Mouse (Mus musculus): ENCODE measurements around the gene Bcat1. TPM values are rescaled to one million over a fixed set of nuclear protein-coding genes. Genes with fewer than 3 reads are reported as not detected.

The Bcat1 gene
- polyA plus RNA-seq, 1 experiment: 20.3 TPM

GRCm38 (mm10) chr6:144987676-144988075 is 88.3 kb downstream of the Bcat1 start:
- Histone ChIP-seq H3K4me3 (replicated peaks; ENCODE audit: control insufficient read depth, low read depth, low read length) (no peak overlapping the region), H3K4me1 (ENCODE audit: control insufficient read depth, insufficient read depth, low read length) (no peaks in the 10 kb centered on the region), H3K27ac (ENCODE audit: control insufficient read depth, insufficient read depth, low read depth, low read length, poor library complexity) (no peak overlapping the region)
- no peak for TF ChIP-seq CTCF (IDR thresholded peaks at IDR 0.05; ENCODE audit: control insufficient read depth, insufficient read depth, low read length)
- no peak for TF ChIP-seq POLR2A (IDR thresholded peaks at IDR 0.05; ENCODE audit: borderline replicate concordance, control insufficient read depth, low read depth, low read length)
- WGBS: 71% methylated on average over 6 of the region's 6 CpGs

GRCm38 (mm10) chr6:144987216-144987615 is 88.8 kb downstream of the Bcat1 start:
- 36% methylated on average over 7 of the region's 7 CpGs for WGBS
- H3K27ac ChIP-seq (ENCODE audit: control insufficient read depth, insufficient read depth, low read depth, low read length, poor library complexity): no peak overlapping the region
- no peaks in the 10 kb centered on the region for H3K4me1 ChIP-seq (ENCODE audit: control insufficient read depth, insufficient read depth, low read length)
- no peak for TF ChIP-seq POLR2A (IDR thresholded peaks at IDR 0.05; ENCODE audit: borderline replicate concordance, control insufficient read depth, low read depth, low read length)
- TF ChIP-seq CTCF (IDR thresholded peaks at IDR 0.05; ENCODE audit: control insufficient read depth, insufficient read depth, low read length): no peak
- no peak overlapping the region for H3K4me3 ChIP-seq (replicated peaks; ENCODE audit: control insufficient read depth, low read depth, low read length)

- 86% methylated on average over 8 of the region's 8 CpGs for WGBS
- no peak overlapping the region for H3K27ac ChIP-seq (ENCODE audit: control insufficient read depth, insufficient read depth, low read depth, low read length, poor library complexity)
- H3K4me3 ChIP-seq (replicated peaks; ENCODE audit: control insufficient read depth, low read depth, low read length): no peak overlapping the region
- TF ChIP-seq POLR2A (IDR thresholded peaks at IDR 0.05; ENCODE audit: borderline replicate concordance, control insufficient read depth, low read depth, low read length) (no peak), CTCF (IDR thresholded peaks at IDR 0.05; ENCODE audit: control insufficient read depth, insufficient read depth, low read length) (no peak)
- no peaks in the 10 kb centered on the region for H3K4me1 ChIP-seq (ENCODE audit: control insufficient read depth, insufficient read depth, low read length)
Observed at GRCm38 (mm10) chr6:144984221-144984620, 91.8 kb downstream of the Bcat1 start.

- TF ChIP-seq CTCF (IDR thresholded peaks at IDR 0.05; ENCODE audit: control insufficient read depth, insufficient read depth, low read length) (no peak), POLR2A (IDR thresholded peaks at IDR 0.05; ENCODE audit: borderline replicate concordance, control insufficient read depth, low read depth, low read length) (no peak)
- no peaks in the 10 kb centered on the region for H3K4me1 ChIP-seq (ENCODE audit: control insufficient read depth, insufficient read depth, low read length)
- no peak overlapping the region for H3K27ac ChIP-seq (ENCODE audit: control insufficient read depth, insufficient read depth, low read depth, low read length, poor library complexity)
- WGBS: 85% methylated on average over 3 of the region's 3 CpGs
- no peak overlapping the region for H3K4me3 ChIP-seq (replicated peaks; ENCODE audit: control insufficient read depth, low read depth, low read length)
Observed at GRCm38 (mm10) chr6:144982093-144982492, 93.9 kb downstream of the Bcat1 start.

GRCm38 (mm10) chr6:144972351-144972750 is 103.6 kb downstream of the Bcat1 start:
- no peak overlapping the region for H3K4me3 ChIP-seq (replicated peaks; ENCODE audit: control insufficient read depth, low read depth, low read length)
- no peak overlapping the region for H3K27ac ChIP-seq (ENCODE audit: control insufficient read depth, insufficient read depth, low read depth, low read length, poor library complexity)
- TF ChIP-seq CTCF (IDR thresholded peaks at IDR 0.05; ENCODE audit: control insufficient read depth, insufficient read depth, low read length): no peak
- no peaks in the 10 kb centered on the region for H3K4me1 ChIP-seq (ENCODE audit: control insufficient read depth, insufficient read depth, low read length)
- WGBS: 87% methylated on average over 8 of the region's 8 CpGs

GRCm38 (mm10) chr6:144970900-144971299 is 105.1 kb downstream of the Bcat1 start:
- 85% methylated on average over 4 of the region's 4 CpGs for WGBS
- TF ChIP-seq POLR2A (IDR thresholded peaks at IDR 0.05; ENCODE audit: borderline replicate concordance, control insufficient read depth, low read depth, low read length) (no peak), CTCF (IDR thresholded peaks at IDR 0.05; ENCODE audit: control insufficient read depth, insufficient read depth, low read length) (peak; percentile 38; the same call in 1 of the 2 replicates)
- Histone ChIP-seq H3K4me3 (replicated peaks; ENCODE audit: control insufficient read depth, low read depth, low read length) (no peak overlapping the region), H3K27ac (ENCODE audit: control insufficient read depth, insufficient read depth, low read depth, low read length, poor library complexity) (no peak overlapping the region), H3K4me1 (ENCODE audit: control insufficient read depth, insufficient read depth, low read length) (no peaks in the 10 kb centered on the region)

- H3K4me1 ChIP-seq (ENCODE audit: control insufficient read depth, insufficient read depth, low read length): no peaks in the 10 kb centered on the region
- TF ChIP-seq CTCF (IDR thresholded peaks at IDR 0.05; ENCODE audit: control insufficient read depth, insufficient read depth, low read length): no peak
- no peak for TF ChIP-seq POLR2A (IDR thresholded peaks at IDR 0.05; ENCODE audit: borderline replicate concordance, control insufficient read depth, low read depth, low read length)
- no peak overlapping the region for H3K4me3 ChIP-seq (replicated peaks; ENCODE audit: control insufficient read depth, low read depth, low read length)
- H3K27ac ChIP-seq (ENCODE audit: control insufficient read depth, insufficient read depth, low read depth, low read length, poor library complexity): no peak overlapping the region
- WGBS: 68% methylated on average over 6 of the region's 6 CpGs
Observed at GRCm38 (mm10) chr6:144967536-144967935, 108.4 kb downstream of the Bcat1 start.

GRCm38 (mm10) chr6:144964205-144964604 is 111.8 kb downstream of the Bcat1 start:
- H3K4me1 ChIP-seq (ENCODE audit: control insufficient read depth, insufficient read depth, low read length): no peaks in the 10 kb centered on the region
- no peak overlapping the region for H3K4me3 ChIP-seq (replicated peaks; ENCODE audit: control insufficient read depth, low read depth, low read length)
- WGBS: 54% methylated on average over 4 of the region's 4 CpGs
- TF ChIP-seq CTCF (IDR thresholded peaks at IDR 0.05; ENCODE audit: control insufficient read depth, insufficient read depth, low read length) (no peak), POLR2A (IDR thresholded peaks at IDR 0.05; ENCODE audit: borderline replicate concordance, control insufficient read depth, low read depth, low read length) (no peak)
- H3K27ac ChIP-seq (ENCODE audit: control insufficient read depth, insufficient read depth, low read depth, low read length, poor library complexity): no peak overlapping the region

- Histone ChIP-seq H3K4me1 (ENCODE audit: control insufficient read depth, insufficient read depth, low read length) (no peaks in the 10 kb centered on the region), H3K4me3 (replicated peaks; ENCODE audit: control insufficient read depth, low read depth, low read length) (no peak overlapping the region), H3K27ac (ENCODE audit: control insufficient read depth, insufficient read depth, low read depth, low read length, poor library complexity) (no peak overlapping the region)
- TF ChIP-seq POLR2A (IDR thresholded peaks at IDR 0.05; ENCODE audit: borderline replicate concordance, control insufficient read depth, low read depth, low read length): no peak
- peak; percentile 20; the same call in 1 of the 2 replicates for TF ChIP-seq CTCF (IDR thresholded peaks at IDR 0.05; ENCODE audit: control insufficient read depth, insufficient read depth, low read length)
- WGBS: 80% methylated on average over 8 of the region's 8 CpGs
Observed at GRCm38 (mm10) chr6:144963156-144963555, 112.8 kb downstream of the Bcat1 start.
